In the genomic region with DNA sequence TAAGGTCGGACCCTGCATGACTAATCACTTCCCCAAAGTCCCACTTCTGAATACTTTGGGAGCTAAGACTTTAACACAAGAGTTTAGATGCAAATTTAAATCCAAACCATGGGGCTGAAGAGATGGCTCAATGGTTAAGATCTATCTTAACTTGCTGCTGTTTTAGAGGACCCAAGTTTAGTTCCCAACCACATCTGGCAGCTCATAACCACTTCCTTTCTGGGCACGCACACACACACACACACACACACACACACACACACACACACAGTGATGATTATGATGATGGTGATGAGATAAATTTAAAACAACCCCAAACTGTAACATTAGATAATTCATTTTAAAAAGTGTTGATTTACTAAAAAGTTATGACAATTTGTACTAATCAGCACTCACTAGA, we compare ENCODE assay signal across 23 mouse cellular contexts. TPM values are rescaled to one million over a fixed set of nuclear protein-coding genes. Genes with fewer than 3 reads are reported as not detected.
DNase-seq lines count a peak whose midpoint lies in the region; ATAC-seq and TF ChIP-seq lines count a peak whose summit lies in the region.
"Had no signal": no experiment of that assay in that cellular context is flagged by ENCODE, and none has a peak within 500 bp of the region (broad histone marks: within the 10 kb centered on the region; RNA-seq: fewer than 3 reads in every experiment).

No protein-coding gene starts in this region.

- H3K9me3 ChIP-seq in CH12.LX (replicated peaks; ENCODE audit: low read length) = peaks cover 2% of the 10 kb centered on the region
- H3K9me3 ChIP-seq: embryonic facial prominence, embryonic 13.5 days; forebrain, embryonic 12.5 days; G1E; heart, embryonic 15.5 days; hindbrain, embryonic 13.5 days had no signal

- no peak for TF ChIP-seq POLR2A in CH12.LX (IDR thresholded peaks at IDR 0.05; ENCODE audit: low read depth, low read length)

- no peak for TF ChIP-seq EP300 in CH12.LX (IDR thresholded peaks at IDR 0.05; ENCODE audit: low read length)

- H3K4me3 ChIP-seq in CH12.LX (replicated peaks in 1 of 3; ENCODE audit: low read depth in 2 of 3, low read length in 2 of 3, poor library complexity in 1 of 3) = no peak overlapping the region
- H3K4me3 ChIP-seq: embryonic facial prominence, embryonic 13.5 days; forebrain, embryonic 12.5 days; heart, adult 2 months; heart, embryonic 15.5 days; hindbrain, embryonic 13.5 days had no signal

- H3K36me3 ChIP-seq in CH12.LX (replicated peaks in 1 of 2; ENCODE audit: control insufficient read depth in 1 of 2, insufficient read depth in 1 of 2, low read length in 1 of 2) = no peaks in the 10 kb centered on the region
- H3K36me3 ChIP-seq: embryonic facial prominence, embryonic 13.5 days; forebrain, embryonic 12.5 days; G1E; heart, embryonic 15.5 days; hindbrain, embryonic 13.5 days had no signal

- H3K4me1 ChIP-seq in CH12.LX (ENCODE audit: control insufficient read depth in 1 of 2, insufficient read depth in 2 of 2) = peaks cover 8 to 10% of the 10 kb centered on the region in 2 experiments; a peak in 3 of 4 replicates
- H3K4me1 ChIP-seq: embryonic facial prominence, embryonic 13.5 days; forebrain, embryonic 12.5 days; heart, embryonic 15.5 days; hindbrain, embryonic 13.5 days had no signal

- no peak for TF ChIP-seq CTCF in CH12.LX (conservative IDR thresholded peaks at IDR 0.05 in 1 of 2, IDR thresholded peaks at IDR 0.05 in 1 of 2; ENCODE audit: low read depth in 2 of 2, low read length in 2 of 2)

- H3K4me2 ChIP-seq in CH12.LX (ENCODE audit: insufficient read depth, low read depth, poor library complexity, severe bottlenecking) = no peak overlapping the region
- H3K4me2 ChIP-seq: embryonic facial prominence, embryonic 13.5 days; forebrain, embryonic 12.5 days; heart, embryonic 11.5 days; heart, embryonic 15.5 days; hindbrain, embryonic 13.5 days had no signal

- H3K79me2 ChIP-seq in CH12.LX (replicated peaks; ENCODE audit: control insufficient read depth, extremely low read depth, insufficient read depth, poor library complexity, severe bottlenecking) = no peaks in the 10 kb centered on the region

- dilution Hi-C loops in CH12.LX (cut with MboI; ENCODE audit: extremely low pct_ligation_motif_present, extremely low pct_unique_long_range_greater_than_20kb, low sequenced_read_pairs) = no loop called here

- in situ Hi-C loops in CH12.LX (cut with MboI; ENCODE audit: low pct_ligation_motif_present, low pct_unique_long_range_greater_than_20kb, low sequenced_read_pairs) = no loop called here

- TF ChIP-seq RAD21 in CH12.LX (IDR thresholded peaks at IDR 0.05; ENCODE audit: low read depth, low read length) = no peak

- DNase-seq in thymus, postnatal 14 days = peak; percentile 32
- DNase-seq in thymus, postnatal 36 days = no peak
- peak; percentile 16 for DNase-seq in CH12.LX (ENCODE audit: extremely low read depth)
- no peak for DNase-seq in kidney, adult 9 months
- no peak for DNase-seq in kidney, postnatal 36 days
- no peak for DNase-seq in cerebellum, postnatal 36 days
- DNase-seq: adrenal gland, postnatal 14 days; cerebellum, adult 11-12 months; cerebellum, adult 9-10 months; cerebellum, postnatal 25 days; gastrocnemius, postnatal 10 days; heart, adult 2 months; heart, postnatal 14 days had no signal

- H3K27me3 ChIP-seq in CH12.LX (replicated peaks) = no peaks in the 10 kb centered on the region
- H3K27me3 ChIP-seq: embryonic facial prominence, embryonic 13.5 days; forebrain, embryonic 12.5 days; heart, embryonic 15.5 days; hindbrain, embryonic 13.5 days had no signal

- H3K9ac ChIP-seq in CH12.LX (ENCODE audit: insufficient read depth, low read depth) = no peak overlapping the region
- H3K9ac ChIP-seq: embryonic facial prominence, embryonic 13.5 days; forebrain, embryonic 12.5 days; heart, embryonic 15.5 days; hindbrain, embryonic 13.5 days had no signal

- peak; percentile 91 for ATAC-seq in inflammation-experienced regulatory T-cells, adult 6 months
- ATAC-seq: forebrain, embryonic 16.5 days; hindbrain, postnatal 0 days had no signal

- H3K27ac ChIP-seq in CH12.LX (ENCODE audit: insufficient read depth, low read depth) = no peak overlapping the region
- H3K27ac ChIP-seq: embryonic facial prominence, embryonic 13.5 days; forebrain, embryonic 12.5 days; heart, adult 2 months; heart, embryonic 15.5 days; hindbrain, embryonic 13.5 days; hindbrain, postnatal 0 days had no signal

TF ChIP-seq in CH12.LX, 34 proteins besides CTCF, POLR2A, EP300 and RAD21:
- TF ChIP-seq ZMIZ1 (IDR thresholded peaks at IDR 0.05; ENCODE audit: low read depth, low read length) (no peak), ZKSCAN1 (IDR thresholded peaks at IDR 0.05; ENCODE audit: borderline replicate concordance, low read depth, low read length) (no peak), SIN3A (IDR thresholded peaks at IDR 0.05; ENCODE audit: low read length) (no peak), MEF2A (IDR thresholded peaks at IDR 0.05; ENCODE audit: borderline replicate concordance, low read depth, low read length) (no peak)

RNA-seq across cellular contexts. Expression of gene Vtcn1, which starts 13.4 kb away (rescaled TPM):
- total RNA-seq in CH12.LX (2012; rRNA removed) = 0.04 TPM in 1 of 2 replicates, not detected in the other
- not detected in 2 replicates for total RNA-seq in CH12.LX (2014; rRNA removed)
- 0.14 TPM in 1 of 2 replicates, not detected in the other for polyA plus RNA-seq in CH12.LX (2012; ENCODE audit: insufficient read length, low read depth)
- polyA plus RNA-seq in inflammation-experienced regulatory T-cells, adult 6 months (2017; shearing (Covaris generic)) = not detected
- total RNA-seq: hematopoietic stem cell, adult 5-6 weeks; hindbrain, postnatal 0 days had no signal
- polyA plus RNA-seq: forebrain, embryonic 12.5 days; forebrain, embryonic 16.5 days; G1E; heart, embryonic 11.5 days; hindbrain, embryonic 13.5 days had no signal

Comparison
In these comparisons a context has a peak if more than half of its experiments do, and no peak if none do; other contexts are left out.
1. DNase-seq: peak in thymus, postnatal 14 days (single experiment) and CH12.LX (single experiment); none in thymus, postnatal 36 days (0 of 2), kidney, adult 9 months (single experiment), kidney, postnatal 36 days (0 of 2) and cerebellum, postnatal 36 days (0 of 2).